Mouse (Mus musculus) spleen, postnatal 4 days (tissue): Measurements from ENCODE around the gene Fndc11.
"Not testable (repeated sequence)": the region's sequence is repeated elsewhere in the genome, so short reads cannot be mapped to it uniquely, and the experiment has no call there.

Experiments
- DNase-seq, 2 experiments: peaks; one replicate each; pipeline ENCODE4 v3.0.0; 2022; ENCODE audit warnings: low spot score in 2 of 2

Fndc11 gene

DNA sequence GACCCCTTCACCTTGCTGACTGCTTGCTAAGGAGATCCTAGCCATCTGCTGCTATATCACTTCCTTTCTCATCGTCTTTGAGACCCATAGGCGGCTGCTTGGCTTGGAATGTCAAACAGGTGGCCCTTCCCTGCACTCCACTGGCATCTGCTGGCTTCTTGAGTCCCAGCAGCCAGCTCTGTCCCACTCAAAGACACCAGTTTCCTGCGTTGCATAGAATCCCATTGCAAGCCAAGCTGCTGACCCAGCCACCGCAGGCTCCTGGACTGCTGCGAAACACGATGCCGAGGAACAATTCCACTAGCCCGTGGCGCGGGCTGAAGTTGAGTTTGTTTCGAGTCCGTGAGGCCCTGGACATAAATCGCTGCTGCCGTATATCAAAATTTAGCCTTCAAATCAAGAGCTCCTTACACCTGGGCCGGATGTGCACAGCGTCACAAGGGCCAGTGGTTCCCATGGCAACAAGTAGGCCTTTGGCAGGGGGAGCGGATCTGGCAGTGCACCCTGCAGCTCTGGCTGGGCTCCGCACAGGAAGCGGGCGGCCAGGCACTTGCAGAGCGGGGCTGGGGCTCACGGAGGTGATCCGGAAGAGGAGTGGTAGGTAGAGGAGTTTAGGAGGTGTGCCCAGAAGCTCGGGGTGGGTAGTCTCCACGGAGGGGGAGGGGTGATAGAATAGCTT, at the start of gene Fndc11:
TSS of gene Fndc11 (plus strand) at position 476 of the 679 bp plus-strand sequence.
- peak; percentile 72 to 83 for DNase-seq

DNA sequence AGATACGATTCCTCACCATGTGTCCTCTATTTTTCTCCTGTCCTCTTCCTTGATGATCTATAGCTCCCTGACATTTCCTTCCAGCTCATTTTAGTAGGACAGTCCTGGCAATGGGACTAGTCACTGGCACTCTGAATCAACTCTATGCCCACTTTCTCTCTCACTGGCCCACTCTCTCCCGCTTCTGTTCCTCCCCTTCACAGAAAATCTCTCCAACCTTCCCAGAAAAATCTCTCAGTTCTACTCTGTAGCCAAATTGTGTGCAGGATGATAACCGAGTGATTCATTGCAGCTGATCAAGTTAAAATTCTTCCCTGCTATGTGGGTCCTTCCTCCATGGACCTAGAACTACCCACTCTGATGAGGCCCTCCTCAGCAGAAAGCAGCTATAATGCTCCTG, 45.2 kb upstream of the Fndc11 start:
- DNase-seq = no peak

- DNase-seq = no peak
These were observed 41.8 kb upstream of the Fndc11 start for GRCm38 (mm10) chr2:181178015-181178414.

DNA sequence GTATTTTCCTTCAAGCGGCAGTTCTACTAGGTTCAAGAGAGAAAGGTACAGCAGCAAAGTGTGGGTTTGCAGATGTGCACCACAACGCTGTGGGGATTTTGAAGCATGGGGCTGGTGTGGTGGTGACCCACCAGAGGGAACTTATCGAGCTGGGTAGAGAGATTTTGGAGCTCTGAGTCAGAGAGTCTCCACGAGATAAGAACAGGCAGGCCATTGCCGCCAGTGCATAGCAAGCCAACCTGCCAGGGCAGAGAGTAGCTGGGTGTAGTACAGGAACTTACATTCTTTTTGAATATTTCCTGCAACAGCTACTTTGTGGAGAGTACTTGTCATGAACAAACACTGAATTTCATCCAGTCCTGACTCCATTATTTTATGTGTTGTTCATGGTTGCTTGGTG, 41.3 kb upstream of the Fndc11 start:
- DNase-seq = no peak

- DNase-seq = no peak
These were observed 38.9 kb upstream of the Fndc11 start for GRCm38 (mm10) chr2:181180898-181181297.

GRCm38 (mm10) chr2:181186635-181187034, 33.2 kb upstream of the Fndc11 start:
- DNase-seq = peak; percentile 80 to 90

DNA sequence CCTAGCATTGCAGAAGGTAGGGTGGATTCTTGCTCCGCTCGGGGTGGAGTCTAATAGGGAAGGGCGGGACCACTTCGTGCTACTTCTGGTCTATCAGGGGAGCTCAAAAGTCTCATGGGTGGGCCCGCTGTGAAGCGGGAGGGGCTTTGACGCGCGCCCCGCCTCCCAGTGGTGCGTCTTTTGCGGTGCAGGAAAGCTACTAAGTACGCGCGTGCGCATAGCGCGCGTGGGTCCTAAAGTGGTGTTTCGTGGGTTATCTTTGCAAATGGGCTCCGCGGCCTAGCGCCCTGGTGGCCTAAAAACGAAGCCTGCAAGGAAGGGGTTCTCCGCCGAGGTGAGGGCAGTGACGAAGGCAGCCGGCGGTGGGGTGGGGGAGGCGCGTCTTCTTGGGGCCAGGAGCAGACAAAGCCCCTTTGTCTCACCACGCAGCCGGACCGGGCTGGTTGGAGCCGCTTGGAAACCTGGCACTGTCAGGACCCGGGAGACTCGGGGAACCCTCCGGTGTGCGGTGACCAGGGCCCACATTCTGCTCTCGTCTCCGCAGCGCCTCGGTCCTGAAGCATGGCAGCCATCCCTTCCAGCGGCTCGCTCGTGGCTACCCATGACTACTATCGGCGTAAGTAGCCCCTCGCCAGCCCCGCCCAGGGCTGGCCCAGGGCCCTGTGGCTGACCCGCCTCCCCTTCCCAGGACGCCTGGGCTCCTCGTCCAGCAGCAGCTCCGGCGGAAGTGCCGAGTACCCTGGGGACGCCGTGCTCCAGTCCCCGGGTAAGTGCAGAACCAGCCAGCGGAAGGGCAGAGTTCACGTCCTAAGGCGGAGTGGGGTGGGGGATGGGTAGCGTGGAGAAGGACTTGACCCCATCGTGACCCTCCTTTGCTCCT, 32.5 kb upstream of the Fndc11 start, which contains the start of gene Ppdpf:
TSS of gene Ppdpf (plus strand) at position 127 of the 880 bp plus-strand sequence.
- DNase-seq = peak; percentile 91 to 93

GRCm38 (mm10) chr2:181188681-181189080, 31.1 kb upstream of the Fndc11 start:
- peak in 1 of 2 experiments; percentile 25 for DNase-seq

- DNase-seq = no peak
These were observed 30.5 kb upstream of the Fndc11 start for GRCm38 (mm10) chr2:181189321-181189720.

DNA sequence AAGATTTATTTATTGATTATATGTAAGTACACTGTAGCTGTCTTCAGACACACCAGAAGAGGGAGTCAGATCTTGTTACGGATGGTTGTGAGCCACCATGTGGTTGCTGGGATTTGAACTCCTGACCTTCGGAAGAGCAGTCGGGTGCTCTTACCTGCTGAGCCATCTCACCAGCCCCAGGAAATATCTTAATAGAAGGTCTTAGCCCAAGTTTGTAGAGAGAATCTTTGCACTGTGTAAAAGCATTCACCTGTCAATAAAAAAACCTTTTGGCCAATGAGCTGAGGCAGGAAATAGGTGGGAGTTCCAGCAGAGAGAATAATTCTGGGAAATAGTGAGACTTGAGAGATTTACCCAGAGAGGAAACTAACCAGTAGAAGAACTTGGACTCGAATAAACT, 28.4 kb upstream of the Fndc11 start:
- DNase-seq = not testable (repeated sequence)

GRCm38 (mm10) chr2:181191936-181192335, 27.9 kb upstream of the Fndc11 start:
- no peak for DNase-seq

DNA sequence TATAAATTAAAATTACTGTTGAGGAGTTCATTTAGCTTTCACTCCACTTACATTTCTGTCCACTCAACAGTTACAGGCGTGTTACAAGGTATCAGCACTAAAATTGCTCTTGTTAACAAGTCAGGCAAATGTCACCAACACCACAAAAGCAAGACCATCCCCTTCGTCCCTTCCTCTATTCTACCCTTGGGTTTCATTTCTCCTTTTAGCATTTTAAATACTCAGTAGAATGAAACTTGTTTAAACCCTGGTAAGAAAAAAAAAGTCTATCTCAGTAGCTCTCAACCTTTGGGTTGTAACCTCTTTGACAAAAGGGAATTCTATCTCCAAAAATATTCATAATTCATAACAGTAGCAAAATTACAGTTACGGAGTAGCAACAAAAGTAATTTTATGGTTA, 26.8 kb upstream of the Fndc11 start:
- no peak for DNase-seq

DNA sequence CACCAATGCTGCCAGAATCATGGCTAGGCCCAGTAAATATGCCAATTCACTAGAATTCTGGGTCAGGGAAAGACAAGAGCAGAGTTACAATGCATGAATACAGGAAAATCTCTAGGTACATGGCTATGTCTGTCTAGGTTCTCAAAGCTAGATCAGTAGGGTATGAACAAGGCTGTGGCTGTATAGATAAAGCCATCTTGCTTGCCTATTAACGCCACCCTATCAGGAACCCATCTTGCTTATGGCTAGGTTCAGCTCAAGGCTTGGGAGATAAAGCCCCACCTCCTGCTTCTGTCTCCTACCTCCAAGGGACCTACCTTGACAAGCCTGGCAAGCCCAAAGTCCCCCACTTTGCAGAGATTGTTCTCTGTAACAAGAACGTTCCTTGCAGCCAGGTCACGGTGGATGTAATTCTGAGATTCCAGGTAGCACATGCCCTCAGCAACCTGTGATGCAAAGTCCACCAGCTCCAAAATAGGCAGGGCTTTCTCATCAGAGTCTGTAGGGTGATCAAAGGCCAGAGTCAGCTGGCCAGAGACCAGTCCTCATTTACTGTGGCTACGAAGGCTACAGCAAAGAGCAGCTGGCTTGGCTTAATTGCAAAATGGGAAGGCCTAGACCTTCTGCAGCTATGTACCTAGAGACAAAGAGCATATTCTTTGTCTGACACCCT, 23.0 kb upstream of the Fndc11 start:
- no peak for DNase-seq

DNA sequence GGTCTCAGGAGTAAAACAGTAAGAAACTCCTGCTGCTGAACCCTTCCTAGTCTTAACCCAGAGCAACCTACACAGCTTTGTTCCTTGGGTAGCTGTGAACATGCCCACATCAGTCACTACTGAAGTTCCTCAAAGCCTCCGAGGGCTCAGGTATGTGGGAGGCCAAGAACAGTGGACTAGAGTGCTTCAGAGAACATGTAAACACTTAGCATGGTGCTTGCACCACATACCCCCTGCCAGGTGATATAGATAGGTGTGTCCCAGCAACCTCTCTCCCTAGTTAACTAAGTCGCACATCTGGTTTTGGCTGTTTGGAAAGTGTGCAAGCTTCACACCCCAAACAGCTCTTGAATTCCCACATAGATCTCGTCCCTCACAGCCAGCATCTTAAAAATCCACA, 18.2 kb upstream of the Fndc11 start:
- DNase-seq = no peak

DNA sequence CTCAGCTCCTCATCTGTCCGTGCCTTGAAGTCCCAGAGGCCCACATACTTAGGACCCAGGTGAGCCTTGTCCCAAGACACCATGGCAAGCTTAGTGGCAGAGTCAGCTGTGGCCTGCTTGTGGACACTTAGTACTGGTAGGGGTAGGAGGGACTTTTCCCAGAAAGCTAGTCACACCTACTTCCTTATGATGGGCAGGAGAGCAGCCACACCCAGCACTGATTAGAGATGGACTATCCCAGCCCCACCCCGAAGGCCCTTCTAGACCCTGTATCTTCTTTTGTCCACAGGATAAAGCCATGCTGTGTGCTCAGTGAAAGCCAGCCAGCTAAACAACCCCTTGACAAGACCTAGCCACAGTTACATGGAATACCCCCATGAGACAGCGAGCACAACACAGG, 17.4 kb upstream of the Fndc11 start, which contains the start of gene Ptk6:
TSS of gene Ptk6 (minus strand) at position 368 of the 400 bp plus-strand sequence.
- DNase-seq = no peak

GRCm38 (mm10) chr2:181202886-181203285, 16.9 kb upstream of the Fndc11 start:
- no peak for DNase-seq

- no peak for DNase-seq
These were observed 14.1 kb upstream of the Fndc11 start for GRCm38 (mm10) chr2:181205678-181206077.

DNA sequence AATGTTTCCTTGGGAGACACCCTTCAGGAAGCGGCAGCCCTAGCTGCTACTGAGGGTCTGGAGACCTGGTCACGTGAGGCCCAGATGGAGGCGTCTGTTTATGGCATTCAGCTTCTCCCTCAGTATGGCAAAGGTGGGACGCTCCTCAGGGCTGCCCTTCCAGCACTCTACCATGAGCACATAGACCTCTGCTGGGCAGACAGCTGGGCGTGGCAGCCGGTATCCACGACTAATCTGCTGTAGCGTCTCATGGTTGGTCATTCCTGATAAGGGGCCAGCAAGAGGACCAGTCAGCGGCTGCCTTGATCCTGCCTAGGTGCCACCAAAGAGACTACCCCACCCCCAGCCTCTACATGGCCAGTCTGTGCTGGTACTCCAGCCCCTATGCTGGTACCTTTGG, 13.7 kb upstream of the Fndc11 start:
- peak in 1 of 2 experiments; percentile 45 for DNase-seq

DNA sequence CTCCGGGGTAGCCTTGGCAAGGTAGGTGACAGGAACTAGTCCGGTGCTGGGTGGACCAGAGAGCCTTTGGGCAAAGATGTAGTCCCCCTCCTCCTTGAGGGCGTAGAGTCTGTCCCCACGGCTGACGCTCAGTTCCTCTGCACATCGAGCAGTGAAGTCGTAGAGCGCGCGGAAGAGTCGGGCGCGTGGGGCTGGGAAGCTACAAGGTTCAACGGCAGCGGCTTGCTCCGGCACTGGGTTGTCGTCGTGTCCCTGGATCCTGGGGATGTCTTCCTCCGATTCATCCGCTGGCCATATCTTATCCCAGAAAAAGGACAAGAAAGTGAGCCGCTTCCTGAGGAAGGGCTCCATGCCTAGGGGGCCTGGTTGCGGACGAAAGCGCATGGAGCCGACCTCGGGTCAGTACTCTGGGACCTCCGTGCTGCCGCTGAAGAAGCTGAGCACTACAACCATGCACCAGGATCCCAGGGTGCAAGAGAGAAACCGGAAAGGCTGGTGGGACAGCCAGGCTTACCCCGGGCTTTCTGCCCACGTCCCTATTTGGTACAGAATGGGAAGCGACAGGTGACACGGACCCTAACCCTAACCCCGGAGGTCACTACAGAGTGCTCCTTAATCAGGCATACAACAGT, 7.3 kb upstream of the Fndc11 start:
- no peak for DNase-seq

DNA sequence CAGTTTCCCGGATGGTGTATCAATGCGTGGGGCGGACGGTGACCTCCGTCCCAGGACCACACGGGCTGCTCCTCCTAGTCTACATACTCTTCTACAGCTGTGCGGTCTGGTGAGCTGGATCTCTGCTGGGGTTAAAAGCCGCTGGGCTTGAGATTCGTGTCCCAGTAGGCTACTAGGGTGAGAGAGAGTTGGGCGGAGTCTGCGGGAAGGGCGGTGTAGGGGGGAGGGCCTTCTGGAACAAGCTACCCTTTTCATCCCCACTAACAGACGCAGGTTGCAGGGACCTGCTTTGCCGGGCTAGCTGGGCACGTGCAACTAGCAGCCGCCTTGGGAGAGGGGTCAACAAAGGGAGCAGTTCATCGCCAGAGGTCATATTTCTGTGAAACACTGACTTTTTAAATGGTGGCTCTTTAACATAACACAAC, 6.8 kb upstream of the Fndc11 start, which contains the start of gene Srms:
TSS of gene Srms (minus strand) at position 165 of the 425 bp plus-strand sequence.
- DNase-seq = no peak

DNA sequence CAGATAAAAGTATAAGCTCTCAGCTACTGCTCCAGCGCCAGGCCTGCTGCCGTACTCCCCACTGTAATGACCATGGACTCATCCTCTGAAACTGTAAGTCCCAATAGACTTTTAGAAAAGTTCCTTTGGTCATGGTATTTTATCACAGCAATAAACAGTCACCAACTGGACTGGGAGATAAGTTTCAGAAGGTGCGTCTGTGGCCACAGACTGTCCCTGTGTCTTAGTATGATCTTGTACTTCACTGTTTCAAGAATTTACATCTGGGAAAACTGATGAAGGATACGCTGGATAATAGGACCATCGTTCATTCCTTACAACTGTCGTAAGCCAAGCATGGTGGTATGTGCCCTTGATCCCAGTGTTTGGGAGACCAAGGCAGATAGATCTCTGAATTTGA, 3.8 kb upstream of the Fndc11 start:
- DNase-seq = no peak
